Mouse (Mus musculus): ENCODE data around the gene Pola2. TPM values are rescaled to one million over a fixed set of nuclear protein-coding genes. Genes with fewer than 3 reads are reported as not detected.

The Pola2 gene
- 24.1 and 28.7 TPM in 2 replicates for total RNA-seq (2023)

GRCm38 (mm10) chr19:5963883-5964562, at the start of gene Pola2:
Pola2 (minus strand) TSS chr19:5964202.

GRCm38 (mm10) chr19:5986043-5986442, 22.0 kb upstream of the Pola2 start, which contains the start of gene Slc22a20:
Slc22a20 (minus strand) TSS chr19:5986143.

GRCm38 (mm10) chr19:5924713-5925093, 39.3 kb downstream of the Pola2 start, which contains the start of gene Cdc42ep2:
Cdc42ep2 (minus strand) TSS chr19:5924816.

GRCm38 (mm10) chr19:5913007-5913719, 50.8 kb downstream of the Pola2 start, which contains the start of gene Dpf2:
Dpf2 (minus strand) TSS chr19:5913010.

GRCm38 (mm10) chr19:5894002-5894678, 69.9 kb downstream of the Pola2 start, which contains the start of gene Tigd3:
Tigd3 (minus strand) TSS chr19:5894149.

Other genes with a start within 250 kb of the Pola2 start
- 131 and 170 TPM in 2 replicates for gene Ehbp1l1, start 237.9 kb downstream of the Pola2 start, total RNA-seq (2023)
- 46.0 and 48.4 TPM in 2 replicates for gene Fam89b, start 234.5 kb downstream of the Pola2 start, total RNA-seq (2023)
- gene Ltbp3, start 223.3 kb downstream of the Pola2 start, total RNA-seq (2023): 1.1 and 1.7 TPM in 2 replicates
- gene Scyl1, start 192.8 kb downstream of the Pola2 start, total RNA-seq (2023): 52.7 and 72.2 TPM in 2 replicates
- gene Frmd8, start 88.9 kb downstream of the Pola2 start, total RNA-seq (2023): 53.4 and 72.9 TPM in 2 replicates
- gene Slc25a45, start 86.4 kb downstream of the Pola2 start, total RNA-seq (2023): 45.7 and 49.6 TPM in 2 replicates
- gene Tigd3, start 70.1 kb downstream of the Pola2 start, total RNA-seq (2023): 1.3 and 3.5 TPM in 2 replicates
- 99.1 and 105 TPM in 2 replicates for gene Dpf2, start 51.2 kb downstream of the Pola2 start, total RNA-seq (2023)
- gene Cdc42ep2, start 39.4 kb downstream of the Pola2 start, total RNA-seq (2023): 8.3 and 10.1 TPM in 2 replicates
- 2.7 and 3.2 TPM in 2 replicates for gene Slc22a20, start 21.9 kb upstream of the Pola2 start, total RNA-seq (2023)
- gene Capn1, start 51.7 kb upstream of the Pola2 start, total RNA-seq (2023): 255 and 284 TPM in 2 replicates
- gene Syvn1, start 82.4 kb upstream of the Pola2 start, total RNA-seq (2023): 59.6 and 66.3 TPM in 2 replicates
- gene Mrpl49, start 93.6 kb upstream of the Pola2 start, total RNA-seq (2023): 12.9 and 14.9 TPM in 2 replicates
- 1,270 and 1,374 TPM in 2 replicates for gene Fau, start 93.6 kb upstream of the Pola2 start, total RNA-seq (2023)
- gene Znhit2, start 97.0 kb upstream of the Pola2 start, total RNA-seq (2023): 7.4 and 16.4 TPM in 2 replicates
- gene Tm7sf2, start 104.2 kb upstream of the Pola2 start, total RNA-seq (2023): 5.3 and 7.3 TPM in 2 replicates
- gene Vps51, start 113.0 kb upstream of the Pola2 start, total RNA-seq (2023): 64.1 and 87.5 TPM in 2 replicates
- gene Tmem262, start 115.8 kb upstream of the Pola2 start, total RNA-seq (2023): not detected in 2 replicates
- not detected in 2 replicates for gene Gm28374, start 118.1 kb upstream of the Pola2 start, total RNA-seq (2023)
- gene Zfpl1, start 120.8 kb upstream of the Pola2 start, total RNA-seq (2023): 43.5 and 45.7 TPM in 2 replicates
- 31.1 and 36.1 TPM in 2 replicates for gene Cdca5, start 120.8 kb upstream of the Pola2 start, total RNA-seq (2023)
- 1.8 and 2.3 TPM in 2 replicates for gene AC131692.1, start 130.2 kb upstream of the Pola2 start, total RNA-seq (2023)
- gene Naaladl1, start 141.6 kb upstream of the Pola2 start, total RNA-seq (2023): 0.25 and 0.66 TPM in 2 replicates
- gene Sac3d1, start 154.4 kb upstream of the Pola2 start, total RNA-seq (2023): 3.4 and 3.6 TPM in 2 replicates
- 14.9 and 15.0 TPM in 2 replicates for gene Snx15, start 164.1 kb upstream of the Pola2 start, total RNA-seq (2023)
- gene Batf2, start 176.8 kb upstream of the Pola2 start, total RNA-seq (2023): not detected in 2 replicates
- 7.5 and 9.2 TPM in 2 replicates for gene Arl2, start 177.3 kb upstream of the Pola2 start, total RNA-seq (2023)
- gene Majin, start 220.2 kb upstream of the Pola2 start, total RNA-seq (2023): not detected in 2 replicates

All from neutrophil, adult 65 days (primary cell).